ENCODE assay signal across 12 mouse cellular contexts in the genomic region with DNA sequence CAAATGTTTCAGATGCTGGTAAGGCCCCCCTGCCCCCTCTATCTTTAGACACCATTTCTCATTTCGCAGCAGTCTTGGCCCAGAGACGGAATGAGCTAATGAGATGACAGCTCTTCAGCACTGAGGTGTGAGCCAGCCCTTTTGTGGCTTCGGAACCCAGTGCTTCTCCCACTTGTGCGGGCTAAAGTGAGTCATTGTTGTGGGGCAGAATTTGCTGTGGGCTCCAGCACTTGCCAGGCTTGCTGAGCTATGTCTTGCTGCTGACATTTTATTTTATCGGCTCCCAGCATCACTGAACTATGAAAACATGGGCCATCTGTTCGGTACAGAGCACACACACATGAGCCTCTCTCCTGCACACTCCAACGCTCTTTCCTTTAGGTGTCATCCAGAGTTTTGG. TPM values are rescaled to one million over a fixed set of nuclear protein-coding genes. Genes with fewer than 3 reads are reported as not detected.
DNase-seq lines count a peak whose midpoint lies in the region; ATAC-seq and TF ChIP-seq lines count a peak whose summit lies in the region.
"Had no signal": no experiment of that assay in that cellular context is flagged by ENCODE, and none has a peak within 500 bp of the region (broad histone marks: within the 10 kb centered on the region; RNA-seq: fewer than 3 reads in every experiment).

No protein-coding gene starts in this region.

- no peak overlapping the region for H3K9ac ChIP-seq in liver, embryonic 11.5 days (ENCODE audit: low read depth, low read length)
- H3K9ac ChIP-seq: hindbrain, embryonic 14.5 days had no signal

- no peak overlapping the region for H3K4me2 ChIP-seq in liver, embryonic 11.5 days
- H3K4me2 ChIP-seq: hindbrain, embryonic 14.5 days had no signal

- no peak for TF ChIP-seq CTCF in brain, embryonic 14.5 days (IDR thresholded peaks at IDR 0.05; ENCODE audit: borderline replicate concordance, extremely low read depth, insufficient read depth, insufficient read length)

- ATAC-seq in megakaryocyte, adult 5-6 weeks (ENCODE audit: poor library complexity, severe bottlenecking), result no peak
- ATAC-seq in liver, embryonic 11.5 days (replicated peaks; ENCODE audit: low FRiP score), result no peak
- ATAC-seq: lung, postnatal 0 days had no signal

- H3K36me3 ChIP-seq in liver, embryonic 11.5 days (ENCODE audit: control insufficient read depth, insufficient read depth, low read length), result peaks cover 21% of the 10 kb centered on the region

- no peak for TF ChIP-seq POLR2A in brain, embryonic 14.5 days (IDR thresholded peaks at IDR 0.05; ENCODE audit: borderline replicate concordance, extremely low read depth, insufficient read depth, insufficient read length, poor library complexity, severe bottlenecking)

- peaks cover 6% of the 10 kb centered on the region for H3K4me1 ChIP-seq in liver, embryonic 11.5 days (replicated peaks; ENCODE audit: control insufficient read depth, insufficient read depth, low read length)

- H3K27me3 ChIP-seq in liver, embryonic 11.5 days (replicated peaks; ENCODE audit: control insufficient read depth, insufficient read depth, low read length), result no peaks in the 10 kb centered on the region

- WGBS in liver, embryonic 11.5 days, result 89% methylated on average over 7 of the region's 7 CpGs

- H3K4me3 ChIP-seq in liver, embryonic 11.5 days (ENCODE audit: low read depth, low read length), result no peak overlapping the region

- peak; percentile 33 for DNase-seq in 416B (ENCODE audit: low read depth)
- peak; percentile 79 for DNase-seq in brain, embryonic 14.5 days (ENCODE audit: low read depth)
- peak; percentile 88 to 91 for DNase-seq in frontal cortex, adult 2 months (ENCODE audit: extremely low spot score in 1 of 2, low spot score in 1 of 2)
- peak; percentile 69 to 86 for DNase-seq in left cerebral cortex, adult 18-20 months (ENCODE audit: low spot score in 2 of 2)
- DNase-seq in adrenal gland, postnatal 10 days, result no peak
- DNase-seq in liver, embryonic 11.5 days (ENCODE audit: low spot score), result no peak
- no peak for DNase-seq in B cell, adult 2 months

- no peak overlapping the region for H3K27ac ChIP-seq in liver, embryonic 11.5 days (ENCODE audit: low read depth, low read length)
- H3K27ac ChIP-seq: hindbrain, embryonic 14.5 days had no signal

- no peaks in the 10 kb centered on the region for H3K9me3 ChIP-seq in liver, embryonic 11.5 days (ENCODE audit: control insufficient read depth, low read length)

RNA-seq across cellular contexts. Expression of a gene that starts 28.2 kb away (rescaled TPM):
- 12.3 and 12.7 TPM in 2 replicates for polyA plus RNA-seq in brain, embryonic 14.5 days (2012; rRNA removed)
- polyA plus RNA-seq in frontal cortex, adult 2 months (2012; rRNA removed), result 17.7 and 20.7 TPM in 2 replicates
- total RNA-seq in left cerebral cortex, adult 18-20 months (2021), result 10 to 100 TPM; 25.9 to 29.6 TPM
- total RNA-seq in megakaryocyte, adult 5-6 weeks (2015), result 68.7 and 72.3 TPM in 2 replicates
- 117 and 130 TPM in 2 replicates for total RNA-seq in megakaryocyte, adult 5-6 weeks (2017)
- total RNA-seq in adrenal gland, postnatal 10 days (2021), result 100 to 1,000 TPM; 101 to 102 TPM
- 18.6 and 20.4 TPM in 2 replicates for polyA plus RNA-seq in liver, embryonic 11.5 days (2014; fragmentation: Nextera tagmentation; extraction: Ambion mirVana)

RNA-seq across cellular contexts. Expression of a gene that starts 43.7 kb away (rescaled TPM):
- polyA plus RNA-seq in brain, embryonic 14.5 days (2012; rRNA removed), result not detected in 2 replicates
- polyA plus RNA-seq in frontal cortex, adult 2 months (2012; rRNA removed), result not detected in 2 replicates
- total RNA-seq in left cerebral cortex, adult 18-20 months (2021), result not detected
- 0.14 TPM in 1 of 2 replicates, not detected in the other for total RNA-seq in megakaryocyte, adult 5-6 weeks (2015)
- total RNA-seq in megakaryocyte, adult 5-6 weeks (2017), result not detected in 2 replicates
- total RNA-seq in adrenal gland, postnatal 10 days (2021), result 1 to 10 TPM; 4.8 to 6.2 TPM
- polyA plus RNA-seq in liver, embryonic 11.5 days (2014; fragmentation: Nextera tagmentation; extraction: Ambion mirVana), result not detected in 2 replicates
- total RNA-seq: heart, adult 8-10 months; left cerebral cortex, adult 8-10 months had no signal
- polyA plus RNA-seq: hindbrain, embryonic 14.5 days had no signal

RNA-seq across cellular contexts. Expression of a gene that starts 55.6 kb away (rescaled TPM):
- polyA plus RNA-seq in brain, embryonic 14.5 days (2012; rRNA removed), result 1.6 and 3.4 TPM in 2 replicates
- 2.9 and 3.4 TPM in 2 replicates for polyA plus RNA-seq in frontal cortex, adult 2 months (2012; rRNA removed)
- total RNA-seq in left cerebral cortex, adult 18-20 months (2021), result 1 to 10 TPM; 2.5 TPM
- 179 and 198 TPM in 2 replicates for total RNA-seq in megakaryocyte, adult 5-6 weeks (2015)
- total RNA-seq in megakaryocyte, adult 5-6 weeks (2017), result 144 and 170 TPM in 2 replicates
- total RNA-seq in adrenal gland, postnatal 10 days (2021), result 10 to 100 TPM; 25.9 to 26.3 TPM
- polyA plus RNA-seq in liver, embryonic 11.5 days (2014; fragmentation: Nextera tagmentation; extraction: Ambion mirVana), result 28.8 and 30.3 TPM in 2 replicates

Comparison
In these comparisons a context has a peak if more than half of its experiments do, and no peak if none do; other contexts are left out.
1. DNase-seq: peak in 416B (single experiment), brain, embryonic 14.5 days (single experiment), frontal cortex, adult 2 months (2 of 2) and left cerebral cortex, adult 18-20 months (2 of 2); none in adrenal gland, postnatal 10 days (single experiment), liver, embryonic 11.5 days (single experiment) and B cell, adult 2 months (0 of 2).
2. RNA of a gene that starts 43.7 kb away (total RNA-seq): 4.8 to 6.2 TPM in adrenal gland, postnatal 10 days; 0.14 TPM in megakaryocyte, adult 5-6 weeks and not detected in left cerebral cortex, adult 18-20 months; every median in the first group is over 4 times any median in the second.
3. RNA of a gene that starts 55.6 kb away (total RNA-seq): 144 to 198 TPM in megakaryocyte, adult 5-6 weeks and 25.9 to 26.3 TPM in adrenal gland, postnatal 10 days; 2.5 TPM in left cerebral cortex, adult 18-20 months; every median in the first group is over 4 times any median in the second.